Mouse (Mus musculus) midbrain, embryonic 14.5 days (tissue): ENCODE results near the gene Dock10. TPM values are rescaled to one million over a fixed set of nuclear protein-coding genes. Genes with fewer than 3 reads are reported as not detected.
A peak's percentile ranks its signal among the peaks of the same experiment; 100 is the strongest.

Experiments used
- ATAC-seq: fragments of 200-750 bp; cut with Nextera tagmentation; 2 replicates; pipeline ENCODE4 v1.8.0; 2017; ENCODE audit warnings: moderate number of reproducible peaks, moderate library complexity; ENCODE audit not compliant: low FRiP score, low TSS enrichment
- DNase-seq: peaks from one replicate; pipeline ENCODE4 v3.0.0-alpha.2; 2015
- H3K27ac ChIP-seq: fragments of 300-500 bp; sonication (generic); replicated peaks from 2 replicates; pipeline ENCODE4 v1.5.1; 2014; ENCODE audit warnings: mild to moderate bottlenecking, low read depth, low read length, moderate library complexity
- H3K27me3 ChIP-seq: fragments of 300-500 bp; sonication (generic); 2 replicates; pipeline ENCODE4 v1.6.1; 2014; ENCODE audit warnings: low read length, control low read depth, mixed read lengths; ENCODE audit not compliant: control insufficient read depth, insufficient read depth
- H3K36me3 ChIP-seq: fragments of 300-500 bp; sonication (generic); 2 replicates; pipeline ENCODE4 v1.6.1; 2014; ENCODE audit warnings: low read length, control low read depth; ENCODE audit not compliant: control insufficient read depth, insufficient read depth
- H3K4me1 ChIP-seq: fragments of 300-500 bp; sonication (generic); 2 replicates; pipeline ENCODE4 v1.6.1; 2014; ENCODE audit warnings: mild to moderate bottlenecking, antibody characterized with exemption, low read length, control low read depth; ENCODE audit not compliant: control insufficient read depth, insufficient read depth
- H3K4me2 ChIP-seq: fragments of 300-500 bp; sonication (generic); 2 replicates; pipeline ENCODE4 v1.6.1; 2014; ENCODE audit warnings: mild to moderate bottlenecking, low read length, moderate library complexity
- H3K4me3 ChIP-seq: fragments of 300-500 bp; sonication (generic); replicated peaks from 2 replicates; pipeline ENCODE4 v1.5.1; 2014; ENCODE audit warnings: low read depth, low read length
- H3K9ac ChIP-seq: fragments of 300-500 bp; sonication (generic); replicated peaks from 2 replicates; pipeline ENCODE4 v1.6.1; 2014; ENCODE audit warnings: mild to moderate bottlenecking, low read length, moderate library complexity
- H3K9me3 ChIP-seq: fragments of 300-500 bp; sonication (generic); 2 replicates; pipeline ENCODE4 v1.6.1; 2016; ENCODE audit warnings: low read length, control low read depth, mixed read lengths; ENCODE audit not compliant: control insufficient read depth
- WGBS: fragments of 180-500 bp; shearing (Covaris S2); extraction: QIAGEN DNeasy Blood & Tissue Kit; methylation state at CpG from one replicate; pipeline ENCODE4 v1.1.7; 2014; 5-methylcytosine and 5-hydroxymethylcytosine counted together
- polyA plus RNA-seq: library from polyadenylated mRNA; unstranded; fragments of >200 nt; fragmentation: Nextera tagmentation; extraction: Ambion mirVana; gene quantifications from 2 replicates; pipeline ENCODE4 v1.2.1, GENCODE M21; 2014

The Dock10 gene
- polyA plus RNA-seq, 1 experiment from 2014 or later: 3.1 TPM

GRCm38 (mm10) chr1:80603081-80603480 is 155.2 kb downstream of the Dock10 start:
- 91% methylated on average over 2 of the region's 2 CpGs for WGBS
- ATAC-seq: no peak
- Histone ChIP-seq H3K4me3 (no peak overlapping the region), H3K27me3 (no peaks in the 10 kb centered on the region), H3K27ac (no peak overlapping the region), H3K36me3 (no peaks in the 10 kb centered on the region), H3K4me2 (no peak overlapping the region), H3K4me1 (no peaks in the 10 kb centered on the region), H3K9ac (no peak overlapping the region), H3K9me3 (no peaks in the 10 kb centered on the region)
- no peak for DNase-seq

- Histone ChIP-seq H3K27me3 (no peaks in the 10 kb centered on the region), H3K9ac (no peak overlapping the region), H3K27ac (no peak overlapping the region), H3K9me3 (no peaks in the 10 kb centered on the region), H3K4me1 (no peaks in the 10 kb centered on the region), H3K4me2 (no peak overlapping the region), H3K36me3 (no peaks in the 10 kb centered on the region), H3K4me3 (no peak overlapping the region)
- DNase-seq (no peak), ATAC-seq (no peak)
- WGBS: 87% methylated on average over 5 of the region's 5 CpGs
These were observed 175.0 kb downstream of the Dock10 start for GRCm38 (mm10) chr1:80583281-80583680.

- H3K4me2 ChIP-seq: no peak overlapping the region
- H3K9ac ChIP-seq: no peak overlapping the region
- H3K27me3 ChIP-seq: no peaks in the 10 kb centered on the region
- no peaks in the 10 kb centered on the region for H3K9me3 ChIP-seq
- H3K4me3 ChIP-seq: no peak overlapping the region
- 94% methylated on average over 3 of the region's 3 CpGs for WGBS
- ATAC-seq (no peak), DNase-seq (no peak)
- no peaks in the 10 kb centered on the region for H3K4me1 ChIP-seq
- H3K36me3 ChIP-seq: no peaks in the 10 kb centered on the region
- no peak overlapping the region for H3K27ac ChIP-seq
These were observed 176.1 kb downstream of the Dock10 start for GRCm38 (mm10) chr1:80582186-80582585.

- WGBS: 89% methylated on average over 2 of the region's 2 CpGs
- H3K36me3 ChIP-seq: no peaks in the 10 kb centered on the region
- H3K4me3 ChIP-seq: no peak overlapping the region
- no peaks in the 10 kb centered on the region for H3K9me3 ChIP-seq
- H3K27me3 ChIP-seq: no peaks in the 10 kb centered on the region
- H3K4me1 ChIP-seq: no peaks in the 10 kb centered on the region
- no peak overlapping the region for H3K9ac ChIP-seq
- no peak for ATAC-seq
- H3K27ac ChIP-seq: no peak overlapping the region
- DNase-seq: no peak
- no peak overlapping the region for H3K4me2 ChIP-seq
These were observed 181.4 kb downstream of the Dock10 start for GRCm38 (mm10) chr1:80576898-80577297.

- WGBS: 97% methylated on average over 1 of the region's 1 CpGs
- H3K27me3 ChIP-seq: no peaks in the 10 kb centered on the region
- H3K9ac ChIP-seq: no peak overlapping the region
- no peak overlapping the region for H3K4me3 ChIP-seq
- H3K9me3 ChIP-seq: no peaks in the 10 kb centered on the region
- ATAC-seq (no peak), DNase-seq (no peak)
- no peak overlapping the region for H3K4me2 ChIP-seq
- H3K36me3 ChIP-seq: no peaks in the 10 kb centered on the region
- H3K4me1 ChIP-seq: no peaks in the 10 kb centered on the region
- H3K27ac ChIP-seq: no peak overlapping the region
These were observed 201.9 kb downstream of the Dock10 start for GRCm38 (mm10) chr1:80556446-80556845.

- no peaks in the 10 kb centered on the region for H3K27me3 ChIP-seq
- no peak overlapping the region for H3K4me2 ChIP-seq
- no peaks in the 10 kb centered on the region for H3K9me3 ChIP-seq
- no peaks in the 10 kb centered on the region for H3K4me1 ChIP-seq
- no peak for ATAC-seq
- 82% methylated on average over 3 of the region's 3 CpGs for WGBS
- no peak overlapping the region for H3K9ac ChIP-seq
- H3K27ac ChIP-seq: no peak overlapping the region
- DNase-seq: no peak
- H3K36me3 ChIP-seq: no peaks in the 10 kb centered on the region
- H3K4me3 ChIP-seq: no peak overlapping the region
These were observed 216.8 kb downstream of the Dock10 start for GRCm38 (mm10) chr1:80541522-80541921.

GRCm38 (mm10) chr1:80522197-80522596 is 236.1 kb downstream of the Dock10 start:
- Histone ChIP-seq H3K9me3 (no peaks in the 10 kb centered on the region), H3K9ac (no peak overlapping the region), H3K4me2 (no peak overlapping the region), H3K27me3 (no peaks in the 10 kb centered on the region), H3K36me3 (no peaks in the 10 kb centered on the region), H3K4me1 (no peaks in the 10 kb centered on the region), H3K4me3 (no peak overlapping the region), H3K27ac (no peak overlapping the region)
- DNase-seq (no peak), ATAC-seq (no peak)
- 71% methylated on average over 5 of the region's 5 CpGs for WGBS

- ATAC-seq (no peak), DNase-seq (peak; percentile 35)
- H3K27me3 ChIP-seq: no peaks in the 10 kb centered on the region
- no peak overlapping the region for H3K9ac ChIP-seq
- H3K36me3 ChIP-seq: no peaks in the 10 kb centered on the region
- no peak overlapping the region for H3K4me2 ChIP-seq
- H3K4me1 ChIP-seq: no peaks in the 10 kb centered on the region
- 15% methylated on average over 2 of the region's 2 CpGs for WGBS
- H3K4me3 ChIP-seq: no peak overlapping the region
- H3K27ac ChIP-seq: no peak overlapping the region
- no peaks in the 10 kb centered on the region for H3K9me3 ChIP-seq
These were observed 237.9 kb downstream of the Dock10 start for GRCm38 (mm10) chr1:80520456-80520855.

DNA sequence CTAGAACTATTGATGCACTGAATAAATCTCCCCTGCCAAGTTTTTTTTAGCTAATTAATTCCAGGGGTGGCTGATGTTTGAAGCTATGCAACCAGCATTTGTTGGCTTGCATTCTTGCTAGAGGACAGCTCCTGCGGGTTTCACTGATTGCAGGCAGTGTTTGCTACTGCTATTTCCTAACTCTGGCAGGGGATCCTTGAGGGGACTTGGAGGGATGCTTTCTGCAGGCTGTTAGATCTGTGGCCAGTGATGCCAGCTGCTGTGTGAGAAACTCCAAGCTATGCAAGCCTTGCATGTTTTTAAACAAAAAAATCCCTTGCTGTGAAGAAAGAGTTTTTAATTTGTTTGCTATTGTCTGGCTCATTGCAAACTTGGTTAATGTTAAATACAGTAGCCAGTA is 238.4 kb downstream of the Dock10 start:
- DNase-seq: no peak
- ATAC-seq: no peak
- H3K27me3 ChIP-seq: no peaks in the 10 kb centered on the region
- H3K9ac ChIP-seq: no peak overlapping the region
- no peaks in the 10 kb centered on the region for H3K36me3 ChIP-seq
- H3K9me3 ChIP-seq: no peaks in the 10 kb centered on the region
- no peaks in the 10 kb centered on the region for H3K4me1 ChIP-seq
- 3% methylated on average over 1 of the region's 1 CpGs for WGBS
- H3K27ac ChIP-seq: no peak overlapping the region
- no peak overlapping the region for H3K4me3 ChIP-seq
- no peak overlapping the region for H3K4me2 ChIP-seq
